21 mouse cellular contexts compared by ENCODE assay signal in the genomic region with DNA sequence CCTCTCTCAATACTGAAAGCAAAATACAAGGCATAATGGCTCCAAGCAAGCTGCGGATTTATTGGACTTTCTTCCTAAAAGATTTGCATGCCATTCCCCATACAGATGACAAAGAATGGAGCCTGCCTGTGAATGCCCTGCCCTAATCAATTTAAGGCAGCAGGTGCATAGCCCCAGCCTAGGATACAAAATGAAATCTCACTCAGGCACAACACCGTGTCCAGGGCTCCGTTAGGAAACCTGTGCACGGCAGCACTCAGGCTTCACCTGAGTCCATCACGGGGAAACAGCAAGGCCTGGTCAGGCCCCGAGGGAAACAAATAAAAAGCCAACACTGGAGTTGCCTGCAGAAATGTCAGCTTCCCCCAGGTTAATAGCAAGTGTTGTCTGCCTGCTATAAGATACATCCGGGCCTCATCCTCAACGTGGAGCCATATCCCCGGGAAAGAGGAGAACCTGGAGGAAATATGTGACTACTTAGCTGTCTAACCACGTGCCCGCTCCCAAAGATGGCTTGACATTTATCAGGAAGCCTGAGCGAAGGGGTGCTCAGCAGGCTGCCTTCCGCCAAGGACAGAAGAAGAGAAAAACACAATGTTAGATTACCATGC.
DNase-seq lines count a peak whose midpoint lies in the region; ATAC-seq lines count a peak whose summit lies in the region.
"Had no signal": no experiment of that assay in that cellular context is flagged by ENCODE, and none has a peak within 500 bp of the region (broad histone marks: within the 10 kb centered on the region; RNA-seq: fewer than 3 reads in every experiment).

No protein-coding gene starts in this region.

- H3K36me3 ChIP-seq in hindbrain, embryonic 11.5 days (ENCODE audit: control insufficient read depth, insufficient read depth, low read length): no peaks in the 10 kb centered on the region
- H3K36me3 ChIP-seq in hindbrain, embryonic 10.5 days: no peaks in the 10 kb centered on the region
- H3K36me3 ChIP-seq in limb, embryonic 10.5 days: no peaks in the 10 kb centered on the region
- no peaks in the 10 kb centered on the region for H3K36me3 ChIP-seq in midbrain, embryonic 13.5 days
- no peaks in the 10 kb centered on the region for H3K36me3 ChIP-seq in neural tube, embryonic 14.5 days (ENCODE audit: control insufficient read depth, insufficient read depth, low read length)
- H3K36me3 ChIP-seq: G1E; heart, embryonic 15.5 days; stomach, embryonic 15.5 days had no signal

- peak overlapping the region; percentile 4; the same call in 1 of the 2 replicates for H3K27ac ChIP-seq in hindbrain, embryonic 11.5 days (ENCODE audit: low read depth, low read length)
- H3K27ac ChIP-seq in hindbrain, embryonic 10.5 days: no peak overlapping the region
- H3K27ac ChIP-seq in limb, embryonic 10.5 days: 0 out of 2 replicates have a peak overlapping the region, but pooled peaks have one; percentile 32
- H3K27ac ChIP-seq in midbrain, embryonic 13.5 days: peak overlapping the region; percentile 37
- H3K27ac ChIP-seq in neural tube, embryonic 14.5 days (ENCODE audit: low read depth, low read length): peak overlapping the region; percentile 75
- H3K27ac ChIP-seq: heart, embryonic 15.5 days; stomach, embryonic 15.5 days had no signal

- H3K27me3 ChIP-seq in hindbrain, embryonic 11.5 days (ENCODE audit: control insufficient read depth, insufficient read depth, low read length): no peaks in the 10 kb centered on the region
- H3K27me3 ChIP-seq in hindbrain, embryonic 10.5 days (ENCODE audit: insufficient read depth, poor library complexity, severe bottlenecking): peaks cover 16% of the 10 kb centered on the region; the same call in 1 of the 2 replicates
- H3K27me3 ChIP-seq in limb, embryonic 10.5 days (ENCODE audit: low read depth, poor library complexity, severe bottlenecking): no peaks in the 10 kb centered on the region
- peaks cover 40% of the 10 kb centered on the region for H3K27me3 ChIP-seq in midbrain, embryonic 13.5 days
- H3K27me3 ChIP-seq in neural tube, embryonic 14.5 days (ENCODE audit: control insufficient read depth, insufficient read depth, low read length): no peaks in the 10 kb centered on the region
- H3K27me3 ChIP-seq: heart, embryonic 15.5 days; stomach, embryonic 15.5 days had no signal

- ATAC-seq in hindbrain, embryonic 11.5 days (ENCODE audit: low FRiP score): no peak
- ATAC-seq in midbrain, embryonic 13.5 days: peak; percentile 62
- ATAC-seq in neural tube, embryonic 14.5 days (ENCODE audit: low read depth): no peak
- ATAC-seq: activated CD4-positive, CD25-positive, alpha-beta regulatory T cell, adult 4 months; intestine, embryonic 16.5 days had no signal

- DNase-seq in hindbrain, embryonic 11.5 days (ENCODE audit: low spot score): no peak
- DNase-seq in hindbrain, embryonic 10.5 days (ENCODE audit: low spot score): no peak
- DNase-seq in limb, embryonic 10.5 days (ENCODE audit: low spot score): no peak
- no peak for DNase-seq in cerebellum, postnatal 4 days (ENCODE audit: low spot score in 2 of 2)
- no peak for DNase-seq in cerebellum, postnatal 14 days
- DNase-seq in spleen, adult 18-20 months: no peak
- DNase-seq: adrenal gland, postnatal 25 days; cerebellum, adult 18-20 months; cerebellum, postnatal 36 days; gastrocnemius, postnatal 25 days; heart, postnatal 4 days; lung, adult 2 months; right cerebral cortex, postnatal 14 days; thymus, adult 2 months had no signal

- no peaks in the 10 kb centered on the region for H3K9me3 ChIP-seq in hindbrain, embryonic 11.5 days (ENCODE audit: control insufficient read depth, low read length)
- no peaks in the 10 kb centered on the region for H3K9me3 ChIP-seq in hindbrain, embryonic 10.5 days
- no peaks in the 10 kb centered on the region for H3K9me3 ChIP-seq in limb, embryonic 10.5 days (replicated peaks)
- H3K9me3 ChIP-seq in midbrain, embryonic 13.5 days: no peaks in the 10 kb centered on the region
- no peaks in the 10 kb centered on the region for H3K9me3 ChIP-seq in neural tube, embryonic 14.5 days (ENCODE audit: control insufficient read depth, low read length)
- H3K9me3 ChIP-seq: heart, embryonic 15.5 days; stomach, embryonic 15.5 days had no signal

- H3K9ac ChIP-seq in hindbrain, embryonic 11.5 days (ENCODE audit: low read depth, low read length): no peak overlapping the region
- H3K9ac ChIP-seq in midbrain, embryonic 13.5 days (replicated peaks): no peak overlapping the region
- no peak overlapping the region for H3K9ac ChIP-seq in neural tube, embryonic 14.5 days (replicated peaks; ENCODE audit: low read depth, low read length)
- H3K9ac ChIP-seq: heart, embryonic 15.5 days; stomach, embryonic 15.5 days had no signal

- no peak overlapping the region for H3K4me2 ChIP-seq in hindbrain, embryonic 11.5 days (replicated peaks; ENCODE audit: low read depth, low read length)
- no peak overlapping the region for H3K4me2 ChIP-seq in midbrain, embryonic 13.5 days (replicated peaks)
- no peak overlapping the region for H3K4me2 ChIP-seq in neural tube, embryonic 14.5 days (ENCODE audit: low read depth, low read length)
- H3K4me2 ChIP-seq: heart, embryonic 15.5 days; stomach, embryonic 15.5 days had no signal

- peaks cover 3% of the 10 kb centered on the region; the same call in 1 of the 2 replicates for H3K4me1 ChIP-seq in hindbrain, embryonic 11.5 days (replicated peaks; ENCODE audit: control insufficient read depth, insufficient read depth, low read length)
- H3K4me1 ChIP-seq in hindbrain, embryonic 10.5 days (replicated peaks): peaks cover 48% of the 10 kb centered on the region
- H3K4me1 ChIP-seq in limb, embryonic 10.5 days: peaks cover 28% of the 10 kb centered on the region
- H3K4me1 ChIP-seq in midbrain, embryonic 13.5 days (replicated peaks): peaks cover 57% of the 10 kb centered on the region
- H3K4me1 ChIP-seq in neural tube, embryonic 14.5 days (ENCODE audit: control insufficient read depth, insufficient read depth, low read length): peaks cover 37% of the 10 kb centered on the region
- H3K4me1 ChIP-seq: heart, embryonic 15.5 days; stomach, embryonic 15.5 days had no signal

- H3K4me3 ChIP-seq in hindbrain, embryonic 11.5 days (ENCODE audit: low read depth, low read length): no peak overlapping the region
- no peak overlapping the region for H3K4me3 ChIP-seq in hindbrain, embryonic 10.5 days
- H3K4me3 ChIP-seq in limb, embryonic 10.5 days: no peak overlapping the region
- H3K4me3 ChIP-seq in midbrain, embryonic 13.5 days (replicated peaks): no peak overlapping the region
- no peak overlapping the region for H3K4me3 ChIP-seq in neural tube, embryonic 14.5 days (ENCODE audit: low read depth, low read length)
- H3K4me3 ChIP-seq: heart, embryonic 15.5 days; stomach, embryonic 15.5 days had no signal

- 55% methylated on average over 13 of the region's 13 CpGs for WGBS in hindbrain, embryonic 11.5 days
- 67% methylated on average over 13 of the region's 13 CpGs for WGBS in hindbrain, embryonic 10.5 days
- WGBS in limb, embryonic 10.5 days: 72% methylated on average over 13 of the region's 13 CpGs
- 30% methylated on average over 13 of the region's 13 CpGs for WGBS in midbrain, embryonic 13.5 days
- WGBS in neural tube, embryonic 14.5 days: 30% methylated on average over 13 of the region's 13 CpGs
